16 mouse cellular contexts compared by ENCODE assay signal in the genomic region with DNA sequence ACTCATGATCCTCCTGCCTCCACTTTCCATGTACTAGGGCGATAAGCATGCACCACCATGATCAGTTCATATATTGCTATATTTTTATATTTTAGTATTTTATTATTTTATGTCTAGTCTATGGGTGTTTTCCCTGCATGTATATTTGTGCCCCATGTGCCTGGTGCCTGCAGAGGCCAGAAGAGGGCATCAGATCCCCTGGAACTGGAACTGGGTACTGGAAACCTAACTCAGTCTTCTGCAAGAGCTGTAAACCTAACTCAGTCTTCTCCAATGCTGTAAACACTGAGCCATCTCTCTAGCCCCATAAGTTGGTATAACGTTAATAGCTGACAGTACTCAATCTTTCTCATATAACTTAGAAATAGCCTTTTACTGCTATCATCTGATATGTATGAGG. TPM values are rescaled to one million over a fixed set of nuclear protein-coding genes. Genes with fewer than 3 reads are reported as not detected.
A peak's percentile ranks its signal among the peaks of the same experiment; 100 is the strongest.
DNase-seq lines count a peak whose midpoint lies in the region; ATAC-seq and TF ChIP-seq lines count a peak whose summit lies in the region.
"Had no signal": no experiment of that assay in that cellular context is flagged by ENCODE, and none has a peak within 500 bp of the region (broad histone marks: within the 10 kb centered on the region; RNA-seq: fewer than 3 reads in every experiment).

No protein-coding gene starts in this region.

- H3K9me3 ChIP-seq in stomach, postnatal 0 days (ENCODE audit: control insufficient read depth, low read length) = no peaks in the 10 kb centered on the region
- H3K9me3 ChIP-seq in midbrain, embryonic 10.5 days (replicated peaks) = no peaks in the 10 kb centered on the region
- H3K9me3 ChIP-seq: embryonic facial prominence, embryonic 10.5 days; forebrain, embryonic 10.5 days; heart, embryonic 12.5 days; hindbrain, embryonic 12.5 days; liver, embryonic 13.5 days; megakaryocyte, embryonic 14.5 days; stomach, embryonic 15.5 days had no signal

- H3K4me2 ChIP-seq in stomach, postnatal 0 days (replicated peaks; ENCODE audit: low read depth) = no peak overlapping the region
- H3K4me2 ChIP-seq: heart, embryonic 12.5 days; hindbrain, embryonic 12.5 days; liver, embryonic 13.5 days; stomach, embryonic 15.5 days had no signal

- H3K36me3 ChIP-seq in stomach, postnatal 0 days (ENCODE audit: control insufficient read depth, insufficient read depth, low read length) = no peaks in the 10 kb centered on the region
- H3K36me3 ChIP-seq in midbrain, embryonic 10.5 days = no peaks in the 10 kb centered on the region
- H3K36me3 ChIP-seq: embryonic facial prominence, embryonic 10.5 days; forebrain, embryonic 10.5 days; heart, embryonic 12.5 days; hindbrain, embryonic 12.5 days; liver, embryonic 13.5 days; stomach, embryonic 15.5 days had no signal

- no peak overlapping the region for H3K27ac ChIP-seq in bone marrow, adult 2 months (ENCODE audit: control insufficient read depth, insufficient read depth, low read depth, low read length, poor library complexity)
- no peak overlapping the region for H3K27ac ChIP-seq in stomach, postnatal 0 days (replicated peaks)
- no peak overlapping the region for H3K27ac ChIP-seq in midbrain, embryonic 10.5 days (replicated peaks)
- H3K27ac ChIP-seq: embryonic facial prominence, embryonic 10.5 days; forebrain, embryonic 10.5 days; hindbrain, embryonic 12.5 days; liver, embryonic 13.5 days; stomach, embryonic 15.5 days had no signal

- peak; percentile 44 to 69 for DNase-seq in kidney, postnatal 25 days
- DNase-seq in kidney, postnatal 14 days = no peak
- DNase-seq in thymus, postnatal 14 days = peak; percentile 21
- DNase-seq in thymus, adult 18-20 months = no peak
- no peak for DNase-seq in stomach, postnatal 0 days (ENCODE audit: low spot score)
- DNase-seq in midbrain, embryonic 10.5 days (ENCODE audit: low spot score) = no peak
- DNase-seq: cerebellum, adult 9-10 months; liver, embryonic 13.5 days had no signal

- no peak overlapping the region for H3K9ac ChIP-seq in stomach, postnatal 0 days (ENCODE audit: low read length)
- H3K9ac ChIP-seq: heart, embryonic 12.5 days; hindbrain, embryonic 12.5 days; liver, embryonic 13.5 days; stomach, embryonic 15.5 days had no signal

- no peak for TF ChIP-seq EP300 in stomach, postnatal 0 days (optimal IDR thresholded peaks at IDR 0.05)

- peak; percentile 48; the same call in 1 of the 2 replicates for TF ChIP-seq CTCF in bone marrow, adult 2 months (IDR thresholded peaks at IDR 0.05; ENCODE audit: control insufficient read depth, insufficient read depth, low read length)
- peak; percentile 60 for TF ChIP-seq CTCF in stomach, postnatal 0 days (IDR thresholded peaks at IDR 0.05; ENCODE audit: low read depth)

- no peak for ATAC-seq in stomach, postnatal 0 days (ENCODE audit: low FRiP score, low TSS enrichment)
- ATAC-seq: activated CD4-positive, CD25-positive, alpha-beta regulatory T cell, adult 4 months had no signal

- no peaks in the 10 kb centered on the region for H3K27me3 ChIP-seq in stomach, postnatal 0 days (ENCODE audit: control insufficient read depth, insufficient read depth, low read length)
- peaks cover 6% of the 10 kb centered on the region for H3K27me3 ChIP-seq in midbrain, embryonic 10.5 days (ENCODE audit: low read depth, poor library complexity, severe bottlenecking)
- H3K27me3 ChIP-seq: stomach, embryonic 15.5 days had no signal

- WGBS in bone marrow, adult 2 months = 67% methylated on average over 2 of the region's 2 CpGs
- WGBS in stomach, postnatal 0 days = 58% methylated on average over 2 of the region's 2 CpGs
- 58% methylated on average over 2 of the region's 2 CpGs for WGBS in midbrain, embryonic 10.5 days

- no peak for TF ChIP-seq POLR2A in bone marrow, adult 2 months (IDR thresholded peaks at IDR 0.05; ENCODE audit: borderline replicate concordance, control insufficient read depth, low read depth, low read length)

- no peaks in the 10 kb centered on the region; the same call in 1 of the 2 replicates for H3K4me1 ChIP-seq in bone marrow, adult 2 months (ENCODE audit: control insufficient read depth, insufficient read depth, low read length)
- no peaks in the 10 kb centered on the region for H3K4me1 ChIP-seq in stomach, postnatal 0 days (replicated peaks; ENCODE audit: control insufficient read depth, insufficient read depth)
- H3K4me1 ChIP-seq in midbrain, embryonic 10.5 days = no peaks in the 10 kb centered on the region
- H3K4me1 ChIP-seq: embryonic facial prominence, embryonic 10.5 days; forebrain, embryonic 10.5 days; hindbrain, embryonic 12.5 days; stomach, embryonic 15.5 days had no signal

- no peak overlapping the region for H3K4me3 ChIP-seq in bone marrow, adult 2 months (replicated peaks; ENCODE audit: control insufficient read depth, low read depth, low read length)
- no peak overlapping the region for H3K4me3 ChIP-seq in stomach, postnatal 0 days (ENCODE audit: low read depth, low read length)
- H3K4me3 ChIP-seq in midbrain, embryonic 10.5 days = no peak overlapping the region
- H3K4me3 ChIP-seq: embryonic facial prominence, embryonic 10.5 days; forebrain, embryonic 10.5 days; heart, embryonic 12.5 days; hindbrain, embryonic 12.5 days; liver, embryonic 13.5 days; megakaryocyte, embryonic 14.5 days; stomach, embryonic 15.5 days had no signal

RNA-seq across cellular contexts. Expression of gene Hagh, which starts 2.7 kb away (rescaled TPM):
- 92.4 and 146 TPM in 2 replicates for polyA plus RNA-seq in bone marrow, adult 2 months (2011; ENCODE audit: insufficient read depth, insufficient read length, low replicate concordance, missing spikeins)
- polyA plus RNA-seq in stomach, postnatal 0 days (2015; fragmentation: Nextera tagmentation; extraction: Ambion mirVana) = 51.3 and 52.7 TPM in 2 replicates
- polyA plus RNA-seq in midbrain, embryonic 10.5 days (2016; fragmentation: Nextera tagmentation; extraction: Ambion mirVana) = 28.5 and 29.3 TPM in 2 replicates

RNA-seq across cellular contexts. Expression of gene Fahd1, which starts 7.5 kb away (rescaled TPM):
- polyA plus RNA-seq in bone marrow, adult 2 months (2011; ENCODE audit: insufficient read depth, insufficient read length, low replicate concordance, missing spikeins) = 51.5 and 67.1 TPM in 2 replicates
- polyA plus RNA-seq in stomach, postnatal 0 days (2015; fragmentation: Nextera tagmentation; extraction: Ambion mirVana) = 24.1 and 25.1 TPM in 2 replicates
- polyA plus RNA-seq in midbrain, embryonic 10.5 days (2016; fragmentation: Nextera tagmentation; extraction: Ambion mirVana) = 18.4 and 19.6 TPM in 2 replicates

RNA-seq across cellular contexts. Expression of gene Igfals, which starts 23.2 kb away (rescaled TPM):
- not detected in 2 replicates for polyA plus RNA-seq in bone marrow, adult 2 months (2011; ENCODE audit: insufficient read depth, insufficient read length, low replicate concordance, missing spikeins)
- polyA plus RNA-seq in stomach, postnatal 0 days (2015; fragmentation: Nextera tagmentation; extraction: Ambion mirVana) = 5.6 and 5.9 TPM in 2 replicates
- 0.31 TPM in 1 of 2 replicates, not detected in the other for polyA plus RNA-seq in midbrain, embryonic 10.5 days (2016; fragmentation: Nextera tagmentation; extraction: Ambion mirVana)
- polyA plus RNA-seq: activated CD4-positive, CD25-positive, alpha-beta regulatory T cell, adult 4 months had no signal

RNA-seq across cellular contexts. Expression of gene Meiob, which starts 38.5 kb away (rescaled TPM):
- polyA plus RNA-seq in bone marrow, adult 2 months (2011; ENCODE audit: insufficient read depth, insufficient read length, low replicate concordance, missing spikeins) = 0.77 TPM in 1 of 2 replicates, not detected in the other
- polyA plus RNA-seq in stomach, postnatal 0 days (2015; fragmentation: Nextera tagmentation; extraction: Ambion mirVana) = 0.05 TPM in 1 of 2 replicates, not detected in the other
- 0.06 TPM in 1 of 2 replicates, not detected in the other for polyA plus RNA-seq in midbrain, embryonic 10.5 days (2016; fragmentation: Nextera tagmentation; extraction: Ambion mirVana)
- polyA plus RNA-seq: activated CD4-positive, CD25-positive, alpha-beta regulatory T cell, adult 4 months; embryonic facial prominence, embryonic 10.5 days; heart, embryonic 12.5 days; hindbrain, embryonic 12.5 days had no signal

RNA-seq across cellular contexts. Expression of gene Nubp2, which starts 43.5 kb away (rescaled TPM):
- polyA plus RNA-seq in bone marrow, adult 2 months (2011; ENCODE audit: insufficient read depth, insufficient read length, low replicate concordance, missing spikeins) = 34.2 and 45.6 TPM in 2 replicates
- 39.4 and 40.5 TPM in 2 replicates for polyA plus RNA-seq in stomach, postnatal 0 days (2015; fragmentation: Nextera tagmentation; extraction: Ambion mirVana)
- 85.5 and 87.0 TPM in 2 replicates for polyA plus RNA-seq in midbrain, embryonic 10.5 days (2016; fragmentation: Nextera tagmentation; extraction: Ambion mirVana)

Comparison
In these comparisons a context has a peak if more than half of its experiments do, and no peak if none do; other contexts are left out.
1. DNase-seq: peak in kidney, postnatal 25 days (2 of 2) and thymus, postnatal 14 days (single experiment); none in kidney, postnatal 14 days (single experiment), thymus, adult 18-20 months (0 of 2), stomach, postnatal 0 days (single experiment) and midbrain, embryonic 10.5 days (single experiment).